In the genomic region with DNA sequence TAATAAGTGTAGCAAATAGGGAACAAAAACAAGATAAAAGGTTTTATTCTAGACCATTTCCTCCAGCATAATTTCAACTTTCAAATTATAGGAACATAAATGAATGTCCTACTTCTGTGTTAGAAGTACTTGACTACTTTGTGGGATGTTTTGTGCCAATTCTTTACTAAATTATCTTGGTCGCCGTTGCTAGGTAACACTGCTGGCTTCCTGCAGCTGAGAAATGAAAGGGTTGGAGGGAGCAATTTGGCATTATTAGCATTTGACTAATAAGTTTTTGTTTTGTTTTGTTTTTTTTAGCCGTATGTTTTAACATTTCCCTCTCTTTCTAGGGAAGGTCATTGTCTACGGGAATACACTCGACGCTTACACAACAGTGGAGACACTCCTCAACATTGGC, we compare ENCODE assay signal across 27 mouse cellular contexts.
A peak's percentile ranks its signal among the peaks of the same experiment; 100 is the strongest.
DNase-seq lines count a peak whose midpoint lies in the region; ATAC-seq and TF ChIP-seq lines count a peak whose summit lies in the region.
"Had no signal": no experiment of that assay in that cellular context is flagged by ENCODE, and none has a peak within 500 bp of the region (broad histone marks: within the 10 kb centered on the region; RNA-seq: fewer than 3 reads in every experiment).

No protein-coding gene starts in this region.

- no peak for TF ChIP-seq POLR2A in brain, embryonic 14.5 days (IDR thresholded peaks at IDR 0.05; ENCODE audit: borderline replicate concordance, extremely low read depth, insufficient read depth, insufficient read length, poor library complexity, severe bottlenecking)

- H3K9ac ChIP-seq in forebrain, embryonic 14.5 days (ENCODE audit: low read length), result no peak overlapping the region
- H3K9ac ChIP-seq in forebrain, embryonic 12.5 days, result no peak overlapping the region
- no peak overlapping the region for H3K9ac ChIP-seq in midbrain, postnatal 0 days (replicated peaks; ENCODE audit: low read length, poor library complexity, severe bottlenecking)
- no peak overlapping the region for H3K9ac ChIP-seq in midbrain, embryonic 14.5 days (replicated peaks; ENCODE audit: low read length)
- H3K9ac ChIP-seq: embryonic facial prominence, embryonic 12.5 days; embryonic facial prominence, embryonic 15.5 days; heart, embryonic 13.5 days; hindbrain, embryonic 12.5 days had no signal

- no peak overlapping the region for H3K27ac ChIP-seq in forebrain, embryonic 14.5 days (ENCODE audit: low read depth, low read length)
- H3K27ac ChIP-seq in forebrain, embryonic 12.5 days, result no peak overlapping the region
- no peak overlapping the region for H3K27ac ChIP-seq in midbrain, postnatal 0 days (ENCODE audit: low read depth, low read length)
- no peak overlapping the region for H3K27ac ChIP-seq in midbrain, embryonic 14.5 days (replicated peaks; ENCODE audit: low read depth, low read length)
- H3K27ac ChIP-seq: embryonic facial prominence, embryonic 12.5 days; embryonic facial prominence, embryonic 15.5 days; heart, adult 2 months; heart, embryonic 10.5 days; heart, embryonic 13.5 days; hindbrain, embryonic 12.5 days had no signal

- no peak for TF ChIP-seq CTCF in midbrain, postnatal 0 days (IDR thresholded peaks at IDR 0.05)
- no peak for TF ChIP-seq CTCF in brain, embryonic 14.5 days (IDR thresholded peaks at IDR 0.05; ENCODE audit: borderline replicate concordance, extremely low read depth, insufficient read depth, insufficient read length)

- H3K4me1 ChIP-seq in forebrain, embryonic 14.5 days (ENCODE audit: control insufficient read depth, insufficient read depth, low read length), result peaks cover 4% of the 10 kb centered on the region
- H3K4me1 ChIP-seq in forebrain, embryonic 12.5 days, result 0 out of 2 replicates have a peak, but pooled peaks cover 3% of the 10 kb centered on the region
- H3K4me1 ChIP-seq in midbrain, postnatal 0 days (ENCODE audit: insufficient read depth, low read length), result no peaks in the 10 kb centered on the region
- no peaks in the 10 kb centered on the region for H3K4me1 ChIP-seq in midbrain, embryonic 14.5 days (ENCODE audit: control insufficient read depth, insufficient read depth, low read length)
- H3K4me1 ChIP-seq: embryonic facial prominence, embryonic 12.5 days; embryonic facial prominence, embryonic 15.5 days; heart, embryonic 10.5 days; heart, embryonic 13.5 days had no signal

- 31% methylated on average over 6 of the region's 6 CpGs for WGBS in forebrain, embryonic 14.5 days
- 45% methylated on average over 6 of the region's 6 CpGs for WGBS in forebrain, embryonic 12.5 days
- WGBS in midbrain, postnatal 0 days, result 57% methylated on average over 6 of the region's 6 CpGs
- 66% methylated on average over 6 of the region's 6 CpGs for WGBS in midbrain, embryonic 14.5 days

- no peaks in the 10 kb centered on the region for H3K9me3 ChIP-seq in forebrain, embryonic 14.5 days (replicated peaks; ENCODE audit: control insufficient read depth, low read length)
- H3K9me3 ChIP-seq in forebrain, embryonic 12.5 days, result no peaks in the 10 kb centered on the region
- H3K9me3 ChIP-seq in midbrain, postnatal 0 days (ENCODE audit: low read length), result no peaks in the 10 kb centered on the region
- H3K9me3 ChIP-seq in midbrain, embryonic 14.5 days (ENCODE audit: control insufficient read depth, low read length), result no peaks in the 10 kb centered on the region
- H3K9me3 ChIP-seq: embryonic facial prominence, embryonic 12.5 days; embryonic facial prominence, embryonic 15.5 days; heart, embryonic 10.5 days; heart, embryonic 13.5 days; hindbrain, embryonic 12.5 days had no signal

- no peaks in the 10 kb centered on the region for H3K27me3 ChIP-seq in forebrain, embryonic 14.5 days (replicated peaks; ENCODE audit: control insufficient read depth, insufficient read depth, low read length)
- H3K27me3 ChIP-seq in forebrain, embryonic 12.5 days, result 0 out of 2 replicates have a peak, but pooled peaks cover 2% of the 10 kb centered on the region
- no peaks in the 10 kb centered on the region for H3K27me3 ChIP-seq in midbrain, postnatal 0 days (ENCODE audit: insufficient read depth, low read length)
- H3K27me3 ChIP-seq in midbrain, embryonic 14.5 days (ENCODE audit: control insufficient read depth, insufficient read depth, low read length), result no peaks in the 10 kb centered on the region
- H3K27me3 ChIP-seq: CH12.LX; embryonic facial prominence, embryonic 12.5 days; embryonic facial prominence, embryonic 15.5 days; heart, embryonic 13.5 days; hindbrain, embryonic 12.5 days had no signal

- peak; percentile 48; the same call in 1 of the 2 replicates for ATAC-seq in forebrain, embryonic 14.5 days
- ATAC-seq in forebrain, embryonic 12.5 days (ENCODE audit: low FRiP score), result no peak; the same call in 1 of the 2 replicates
- ATAC-seq in midbrain, postnatal 0 days (ENCODE audit: low FRiP score), result no peak
- ATAC-seq in midbrain, embryonic 14.5 days (ENCODE audit: low FRiP score, low TSS enrichment), result no peak
- ATAC-seq: hindbrain, embryonic 16.5 days; inflammation-experienced regulatory T-cells, adult 6 months; intestine, embryonic 16.5 days; Patski had no signal

- H3K4me2 ChIP-seq in forebrain, embryonic 14.5 days (ENCODE audit: low read length), result no peak overlapping the region
- H3K4me2 ChIP-seq in forebrain, embryonic 12.5 days, result no peak overlapping the region
- H3K4me2 ChIP-seq in midbrain, postnatal 0 days (ENCODE audit: low read depth, low read length, poor library complexity, severe bottlenecking), result no peak overlapping the region
- no peak overlapping the region for H3K4me2 ChIP-seq in midbrain, embryonic 14.5 days (ENCODE audit: low read length)
- H3K4me2 ChIP-seq: embryonic facial prominence, embryonic 12.5 days; embryonic facial prominence, embryonic 15.5 days; heart, embryonic 13.5 days; hindbrain, embryonic 12.5 days had no signal

- peak; percentile 55 for DNase-seq in forebrain, embryonic 14.5 days (ENCODE audit: low spot score)
- peak; percentile 28 for DNase-seq in midbrain, postnatal 0 days (ENCODE audit: low spot score)
- no peak for DNase-seq in midbrain, embryonic 14.5 days
- DNase-seq in brain, embryonic 14.5 days (ENCODE audit: low read depth), result peak; percentile 71
- DNase-seq in telencephalon, adult 2 months (ENCODE audit: low read depth, low spot score), result peak; percentile 26
- DNase-seq in spleen, postnatal 14 days (ENCODE audit: low spot score in 2 of 2), result no peak
- DNase-seq: adrenal gland, postnatal 10 days; B cell, adult 2 months; cerebellum, adult 18-20 months; cerebellum, adult 9-10 months; cerebellum, postnatal 14 days; gastrocnemius, postnatal 10 days; gastrocnemius, postnatal 36 days; heart, adult 2 months; kidney, adult 18-20 months had no signal

- no peaks in the 10 kb centered on the region for H3K36me3 ChIP-seq in forebrain, embryonic 14.5 days (ENCODE audit: control insufficient read depth, insufficient read depth, low read length)
- no peaks in the 10 kb centered on the region for H3K36me3 ChIP-seq in forebrain, embryonic 12.5 days (replicated peaks)
- no peaks in the 10 kb centered on the region for H3K36me3 ChIP-seq in midbrain, postnatal 0 days (ENCODE audit: insufficient read depth, low read length)
- H3K36me3 ChIP-seq in midbrain, embryonic 14.5 days (ENCODE audit: control insufficient read depth, insufficient read depth, low read length), result no peaks in the 10 kb centered on the region
- H3K36me3 ChIP-seq: embryonic facial prominence, embryonic 12.5 days; embryonic facial prominence, embryonic 15.5 days; G1E; heart, embryonic 10.5 days; heart, embryonic 13.5 days; hindbrain, embryonic 12.5 days had no signal

- no peak overlapping the region for H3K4me3 ChIP-seq in forebrain, embryonic 14.5 days (ENCODE audit: low read depth, low read length)
- no peak overlapping the region for H3K4me3 ChIP-seq in forebrain, embryonic 12.5 days (replicated peaks)
- H3K4me3 ChIP-seq in midbrain, postnatal 0 days (ENCODE audit: low read depth, low read length), result no peak overlapping the region
- no peak overlapping the region for H3K4me3 ChIP-seq in midbrain, embryonic 14.5 days (replicated peaks; ENCODE audit: low read depth, low read length)
- H3K4me3 ChIP-seq: embryonic facial prominence, embryonic 12.5 days; embryonic facial prominence, embryonic 15.5 days; heart, adult 2 months; heart, embryonic 10.5 days; heart, embryonic 13.5 days; hindbrain, embryonic 12.5 days had no signal

Comparison
In these comparisons a context has a peak if more than half of its experiments do, and no peak if none do; other contexts are left out.
1. DNase-seq: peak in forebrain, embryonic 14.5 days (single experiment), midbrain, postnatal 0 days (single experiment), brain, embryonic 14.5 days (single experiment) and telencephalon, adult 2 months (single experiment); none in midbrain, embryonic 14.5 days (single experiment) and spleen, postnatal 14 days (0 of 2).